In the genomic region with DNA sequence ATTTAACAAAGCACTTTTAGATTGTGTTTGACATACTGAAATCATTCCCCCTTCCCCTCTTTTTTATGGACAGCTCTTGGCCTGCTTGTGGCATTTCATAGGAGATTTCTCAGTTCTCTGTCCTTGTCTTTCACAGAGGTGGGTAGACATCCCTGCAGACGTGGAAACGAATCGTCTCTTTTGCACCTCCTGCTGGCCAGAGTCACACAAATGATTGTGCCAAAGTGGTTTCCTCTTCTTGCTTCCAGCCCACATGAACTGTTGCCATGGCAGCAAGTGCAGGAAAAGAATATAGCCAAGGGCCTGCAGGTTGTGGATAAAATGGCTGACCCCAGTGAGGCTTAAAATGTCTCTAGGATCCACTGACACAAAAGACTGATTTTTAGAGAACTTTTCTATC, we compare ENCODE assay signal across 8 mouse cellular contexts.
A peak's percentile ranks its signal among the peaks of the same experiment; 100 is the strongest.
DNase-seq lines count a peak whose midpoint lies in the region; ATAC-seq lines count a peak whose summit lies in the region.

No protein-coding gene starts in this region.

- no peak overlapping the region for H3K9ac ChIP-seq in forebrain, embryonic 16.5 days (replicated peaks; ENCODE audit: low read depth, low read length)
- H3K9ac ChIP-seq in kidney, embryonic 16.5 days (replicated peaks; ENCODE audit: low read length), result no peak overlapping the region

- WGBS in forebrain, embryonic 16.5 days, result 11% methylated on average over 3 of the region's 3 CpGs
- WGBS in kidney, embryonic 16.5 days, result 61% methylated on average over 3 of the region's 3 CpGs

- no peaks in the 10 kb centered on the region for H3K27me3 ChIP-seq in forebrain, embryonic 16.5 days (replicated peaks; ENCODE audit: control insufficient read depth, insufficient read depth, low read length)
- no peaks in the 10 kb centered on the region for H3K27me3 ChIP-seq in kidney, embryonic 16.5 days (ENCODE audit: insufficient read depth, low read length)

- intact Hi-C loops in left cerebral cortex, postnatal 36 days (cut with DNase I), result no loop called here

- no peak overlapping the region for H3K4me2 ChIP-seq in forebrain, embryonic 16.5 days (ENCODE audit: low read length)
- no peak overlapping the region for H3K4me2 ChIP-seq in kidney, embryonic 16.5 days (replicated peaks; ENCODE audit: low read depth, low read length)

- H3K36me3 ChIP-seq in forebrain, embryonic 16.5 days (ENCODE audit: control insufficient read depth, insufficient read depth), result no peaks in the 10 kb centered on the region
- H3K36me3 ChIP-seq in kidney, embryonic 16.5 days (ENCODE audit: insufficient read depth, low read length), result no peaks in the 10 kb centered on the region

- ATAC-seq in forebrain, embryonic 16.5 days, result peak; percentile 51
- no peak for ATAC-seq in kidney, embryonic 16.5 days (ENCODE audit: low FRiP score, low TSS enrichment)

- 0 out of 2 replicates have a peak overlapping the region, but pooled peaks have one; percentile 37 for H3K27ac ChIP-seq in forebrain, embryonic 16.5 days (ENCODE audit: low read length)
- H3K27ac ChIP-seq in kidney, embryonic 16.5 days (ENCODE audit: low read length), result no peak overlapping the region

- DNase-seq in left cerebral cortex, adult 18-20 months (ENCODE audit: low spot score in 2 of 2), result peak; percentile 50 to 60
- no peak for DNase-seq in left cerebral cortex, adult 11 months (ENCODE audit: low spot score)
- peak; percentile 45 to 59 for DNase-seq in left cerebral cortex, postnatal 36 days (ENCODE audit: low spot score in 2 of 2)
- DNase-seq in right cerebral cortex, postnatal 25 days, result peak; percentile 40
- DNase-seq in kidney, postnatal 36 days, result no peak
- no peak for DNase-seq in urinary bladder, postnatal 14 days (ENCODE audit: low spot score)

- no peak overlapping the region for H3K4me3 ChIP-seq in forebrain, embryonic 16.5 days (replicated peaks; ENCODE audit: low read length)
- no peak overlapping the region for H3K4me3 ChIP-seq in kidney, embryonic 16.5 days (ENCODE audit: low read length)

- H3K9me3 ChIP-seq in forebrain, embryonic 16.5 days (ENCODE audit: control insufficient read depth, low read length), result no peaks in the 10 kb centered on the region
- H3K9me3 ChIP-seq in kidney, embryonic 16.5 days (ENCODE audit: low read length), result no peaks in the 10 kb centered on the region

- 0 out of 2 replicates have a peak, but pooled peaks cover 2% of the 10 kb centered on the region for H3K4me1 ChIP-seq in forebrain, embryonic 16.5 days (replicated peaks; ENCODE audit: control insufficient read depth, insufficient read depth, low read length)
- H3K4me1 ChIP-seq in kidney, embryonic 16.5 days (ENCODE audit: insufficient read depth, low read length), result no peaks in the 10 kb centered on the region

Comparison
In these comparisons a context has a peak if more than half of its experiments do, and no peak if none do; other contexts are left out.
1. DNase-seq: peak in left cerebral cortex, adult 18-20 months (2 of 2), left cerebral cortex, postnatal 36 days (2 of 2) and right cerebral cortex, postnatal 25 days (single experiment); none in left cerebral cortex, adult 11 months (single experiment), kidney, postnatal 36 days (0 of 2) and urinary bladder, postnatal 14 days (single experiment).